Mouse (Mus musculus) testis, postnatal 10 days (tissue): ENCODE results near the gene Wnt2.

ENCODE experiments used
- DNase-seq: peaks from one replicate; pipeline ENCODE4 v3.0.0; 2021; ENCODE audit warnings: low spot score

Wnt2 gene

DNA sequence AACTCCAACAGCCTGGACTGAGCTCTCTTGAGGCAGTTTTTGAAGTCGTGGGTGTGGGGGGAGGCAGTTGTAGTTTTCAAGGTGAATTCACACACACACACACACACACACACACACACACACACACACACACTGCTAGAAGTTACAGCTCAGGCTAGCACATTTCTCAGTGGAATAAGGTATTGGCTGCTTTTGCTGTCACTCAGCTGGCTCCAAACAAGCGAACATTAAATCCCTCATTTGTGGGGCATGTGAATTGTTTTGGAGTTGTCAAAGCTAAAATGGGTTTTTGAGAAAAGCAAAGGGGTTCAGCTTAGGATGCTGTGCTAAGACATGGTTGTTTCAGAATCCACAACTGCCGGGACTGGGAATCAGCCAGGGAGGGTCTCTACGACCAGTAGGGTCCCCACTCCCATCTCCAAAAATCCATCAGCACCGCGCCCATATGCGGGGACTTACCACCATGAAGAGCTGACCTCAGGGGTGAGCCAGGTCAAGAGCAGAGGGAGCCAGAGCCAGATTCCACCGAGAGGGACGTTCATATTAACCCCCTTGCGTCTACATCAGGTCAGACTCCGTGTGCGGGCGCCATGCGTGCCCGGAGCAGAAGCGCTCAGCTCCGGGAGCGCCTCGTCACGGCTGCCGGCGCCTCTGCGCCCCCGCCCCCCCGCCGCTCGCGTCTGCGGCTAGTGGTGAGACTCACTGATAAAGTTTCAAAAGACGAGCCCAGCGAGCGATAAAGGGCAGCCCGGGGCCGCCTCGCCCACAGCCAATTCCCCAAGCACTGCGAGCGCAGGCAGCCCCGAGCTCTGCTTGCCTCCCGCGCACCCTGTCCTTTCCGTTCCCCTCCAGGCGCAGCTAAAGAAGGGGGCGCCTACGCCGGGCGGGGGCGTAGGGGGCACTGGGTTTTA is at the start of gene Wnt2:
TSS of gene Wnt2 (minus strand) at position 840 of the 911 bp plus-strand sequence.
- DNase-seq = peak; percentile 44

DNA sequence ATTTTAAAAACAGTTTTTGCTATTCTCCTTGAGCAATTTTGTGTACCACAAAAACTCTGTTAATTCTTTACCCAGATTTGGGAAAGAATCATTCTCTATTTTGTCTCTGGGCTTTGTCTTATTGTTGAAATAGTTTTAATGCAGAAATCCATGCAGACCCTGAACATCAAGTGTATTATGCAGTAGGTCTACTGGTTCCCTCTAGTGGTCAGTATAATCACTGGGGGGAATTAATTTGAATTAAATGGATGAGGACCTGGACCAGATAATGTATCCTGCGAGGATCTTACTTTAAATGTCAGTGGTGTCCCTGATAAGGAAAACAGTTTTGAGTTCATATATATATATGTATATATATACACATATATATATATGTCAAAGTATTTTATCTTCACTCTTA is 48.2 kb upstream of the Wnt2 start:
- DNase-seq = no peak

DNA sequence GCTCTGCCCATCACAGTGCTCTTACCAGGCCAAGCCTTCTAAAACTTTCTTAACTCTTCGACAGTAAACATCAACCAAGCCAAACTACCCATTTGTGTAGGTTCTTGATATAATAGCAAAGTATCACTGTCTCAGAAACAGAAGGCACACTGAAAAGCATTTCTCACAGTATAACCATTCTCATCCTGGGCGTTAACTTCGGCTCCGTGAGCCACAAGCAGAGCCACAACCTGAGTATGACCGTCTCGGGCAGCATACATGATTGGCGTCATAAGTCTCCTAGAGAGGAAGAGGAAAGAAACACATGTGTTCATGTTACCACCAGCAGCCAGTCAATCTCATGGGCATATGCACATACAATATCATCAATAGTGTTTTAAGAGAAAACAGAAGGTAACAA is 46.6 kb upstream of the Wnt2 start:
- DNase-seq = no peak

DNA sequence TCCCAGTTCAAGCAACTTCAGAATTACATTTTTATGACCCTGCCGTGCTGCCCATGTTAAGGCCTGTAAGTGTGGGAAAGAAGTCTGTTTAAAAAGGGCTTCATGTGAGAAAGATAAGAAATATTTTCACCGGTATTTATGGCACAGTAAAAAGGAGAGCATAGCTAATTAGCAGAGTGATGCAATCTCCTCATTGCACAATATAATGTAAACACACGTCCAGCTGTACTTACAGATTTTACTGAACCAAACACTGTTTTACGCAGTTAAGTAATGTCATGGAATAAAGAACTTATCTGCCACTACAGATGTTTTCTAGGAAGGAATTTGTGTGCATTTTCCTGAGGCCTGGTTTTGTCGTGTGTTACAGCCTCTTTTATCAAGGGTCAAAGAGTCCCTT is 46.2 kb upstream of the Wnt2 start:
- no peak for DNase-seq

DNA sequence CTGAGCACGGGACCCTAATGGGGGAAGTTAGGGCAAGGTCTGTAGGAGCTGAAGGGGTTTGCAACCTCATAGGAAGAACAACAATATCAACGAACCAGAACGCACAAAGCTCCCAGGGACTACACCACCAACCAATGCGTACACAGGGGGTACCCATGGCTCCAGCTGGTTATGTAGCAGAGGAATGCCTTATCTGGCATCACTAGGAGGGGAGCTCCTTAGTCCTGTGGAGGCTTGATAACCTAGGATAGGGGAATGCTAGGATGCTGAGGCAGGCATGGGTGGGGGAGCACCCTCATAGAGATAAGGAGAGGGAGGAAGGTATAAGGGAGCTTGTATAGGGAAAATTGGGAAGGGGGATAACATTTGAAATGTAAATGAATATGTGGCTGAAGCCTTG is 27.5 kb upstream of the Wnt2 start:
- DNase-seq = no peak

DNA sequence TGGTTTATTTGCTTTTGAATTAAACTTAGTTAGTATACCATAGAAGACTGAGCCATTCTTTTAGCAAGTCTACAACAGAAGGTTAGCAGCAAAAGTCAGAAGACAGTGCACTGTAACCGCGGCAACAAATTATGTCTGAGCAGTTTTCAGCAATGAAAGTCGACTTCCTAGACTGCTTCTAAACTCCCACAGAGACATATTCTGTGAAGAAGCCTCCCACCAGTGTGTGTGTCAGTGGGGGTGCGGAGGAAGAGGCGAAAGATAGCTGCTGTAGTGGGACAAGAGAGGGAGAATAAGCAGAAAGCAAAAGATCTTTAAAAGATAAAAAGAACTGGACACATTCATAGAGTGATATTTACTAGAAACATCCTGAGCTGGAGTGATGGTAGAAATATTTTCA is 21.3 kb upstream of the Wnt2 start:
- no peak for DNase-seq

DNA sequence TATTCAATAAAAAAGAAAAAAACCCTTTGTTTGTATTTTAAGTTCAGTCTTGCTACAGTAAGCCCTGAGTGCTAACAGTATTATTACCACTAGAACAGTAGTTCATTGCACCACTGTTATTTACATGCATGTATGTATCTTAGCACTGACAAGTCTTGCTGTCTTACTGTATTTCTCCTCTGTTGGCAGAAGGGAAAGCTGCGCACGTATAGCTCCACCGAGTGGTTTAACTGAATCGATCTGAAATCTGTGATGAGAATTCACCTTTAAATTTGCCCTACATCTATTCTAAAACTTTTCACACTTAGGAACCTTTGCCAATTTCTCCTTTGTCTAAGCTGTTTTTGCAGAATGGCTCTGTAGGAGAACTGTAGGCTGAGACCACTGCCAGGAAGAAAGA is 13.9 kb upstream of the Wnt2 start:
- no peak for DNase-seq

DNA sequence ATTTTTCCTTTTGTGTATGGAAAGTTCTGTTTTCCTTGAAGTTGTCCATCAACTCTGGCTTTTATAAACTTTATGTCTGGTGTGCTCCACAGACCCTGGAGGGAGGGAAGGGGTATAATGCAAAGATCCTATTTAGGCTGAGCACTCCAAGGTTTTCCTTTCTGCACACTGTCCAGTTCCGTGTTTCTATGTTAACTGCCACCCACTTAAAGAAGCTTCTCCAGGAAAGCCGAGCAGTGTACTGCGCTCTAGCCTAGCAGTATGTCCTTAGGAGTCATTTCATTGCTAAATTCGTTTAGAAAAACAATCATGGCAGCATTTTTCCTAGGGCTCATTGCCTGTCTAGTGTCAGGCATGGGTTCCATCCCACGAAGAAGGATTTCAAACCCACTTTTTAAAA is 12.8 kb upstream of the Wnt2 start:
- no peak for DNase-seq

DNA sequence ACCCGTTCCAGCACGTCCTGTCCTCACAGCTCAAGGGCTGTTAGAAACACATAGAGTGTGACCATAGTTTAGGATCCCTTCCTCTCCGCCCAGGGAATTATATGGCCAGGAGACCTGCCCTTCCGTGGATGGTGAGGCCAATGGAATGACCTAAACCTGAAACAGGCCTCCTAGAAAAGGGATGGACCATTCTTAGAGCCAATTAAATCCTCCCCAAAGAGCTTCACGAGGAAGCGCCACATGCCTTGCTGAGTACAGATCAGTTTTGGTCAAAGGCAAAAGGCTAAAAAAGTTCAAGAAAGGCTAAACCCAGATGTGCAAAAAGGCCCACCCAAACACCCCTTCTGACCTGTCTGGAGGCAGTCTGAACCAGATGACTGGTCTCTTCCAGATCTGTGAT is 1.9 kb upstream of the Wnt2 start:
- no peak for DNase-seq

DNA sequence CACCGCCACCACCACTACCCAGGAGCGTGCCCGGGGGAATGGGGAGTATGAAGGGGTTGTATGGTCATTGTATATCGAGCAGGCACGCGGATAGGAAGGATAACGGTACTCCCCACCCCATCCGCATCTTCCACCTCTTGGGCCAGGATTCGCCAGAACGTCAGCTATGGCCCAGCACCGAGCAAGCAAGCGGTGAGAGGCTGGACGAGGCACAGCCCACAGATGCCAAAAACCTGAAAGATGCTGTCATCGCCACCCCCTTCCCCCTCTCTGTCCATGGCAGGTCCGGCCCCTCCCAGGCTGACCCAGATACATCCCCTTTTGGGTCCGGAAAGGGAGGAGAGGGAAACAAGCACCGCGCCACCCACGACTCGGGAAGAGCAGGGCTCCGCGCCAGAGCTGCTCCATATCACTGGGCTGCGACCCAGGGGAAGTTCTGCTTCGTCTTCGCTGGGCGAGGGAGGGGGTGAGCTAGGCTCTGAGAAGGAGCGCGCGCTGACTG is 1.2 kb upstream of the Wnt2 start:
- peak; percentile 77 for DNase-seq

DNA sequence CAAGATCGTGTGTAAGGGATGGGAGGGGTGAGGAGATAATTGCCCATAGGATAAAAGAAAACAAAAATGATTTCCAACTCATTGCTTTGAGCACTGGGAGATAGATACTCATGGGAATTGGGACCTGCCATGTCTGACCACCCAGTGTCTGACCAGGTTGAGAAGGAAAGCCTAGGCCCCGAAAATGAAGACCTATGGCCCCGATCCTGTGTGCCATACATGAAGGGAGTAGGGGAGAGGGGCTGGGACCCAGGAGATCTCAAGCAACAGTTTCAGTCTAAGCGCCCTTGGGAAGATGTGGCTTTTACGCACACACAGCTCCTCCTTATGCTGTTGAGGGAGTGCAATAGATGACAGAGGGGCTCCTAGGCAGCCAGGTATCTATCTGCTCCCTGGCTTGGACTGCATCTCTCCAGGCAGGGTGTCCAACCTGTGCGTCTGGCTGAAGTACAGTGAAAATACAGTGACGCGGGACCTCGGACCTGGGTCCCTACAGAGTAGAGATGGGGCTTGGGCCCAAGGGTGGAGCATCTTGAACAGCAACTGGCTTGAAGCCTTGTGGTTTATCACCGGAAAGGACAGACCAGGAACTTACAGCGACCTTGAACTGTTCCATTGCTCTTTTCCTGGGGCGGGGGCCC is 603 bp upstream of the Wnt2 start:
- no peak for DNase-seq

DNA sequence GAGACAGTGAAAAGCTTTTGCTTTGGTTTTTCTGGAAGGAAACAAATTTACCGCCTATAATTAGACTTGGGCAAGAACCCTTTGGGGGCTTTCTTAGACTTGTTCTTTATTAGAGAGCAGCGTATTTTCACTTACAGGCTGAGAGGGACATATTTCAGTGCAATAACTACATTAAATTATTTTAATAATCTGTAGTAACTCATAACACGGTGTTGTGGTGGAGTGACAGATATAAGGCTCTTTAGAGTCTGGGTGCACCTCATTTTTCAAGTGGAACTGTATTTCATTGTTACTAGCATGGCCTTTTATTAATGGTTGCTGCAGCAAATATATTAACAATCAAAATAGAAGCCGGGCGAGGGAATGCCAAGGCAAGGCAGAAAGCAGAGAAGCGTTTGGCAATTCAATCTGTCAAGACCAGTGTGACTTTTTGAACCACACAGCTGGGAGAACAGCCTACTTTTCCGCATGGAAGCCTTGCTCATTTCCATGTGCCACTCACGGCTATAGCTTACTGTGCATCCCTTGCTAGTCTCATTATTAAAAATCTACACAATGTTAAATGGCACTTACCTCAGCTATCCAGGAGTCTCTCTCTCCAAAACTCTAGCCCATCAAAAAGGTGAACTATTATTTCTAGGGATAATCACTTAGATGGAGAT is 6.1 kb downstream of the Wnt2 start:
- DNase-seq = no peak

DNA sequence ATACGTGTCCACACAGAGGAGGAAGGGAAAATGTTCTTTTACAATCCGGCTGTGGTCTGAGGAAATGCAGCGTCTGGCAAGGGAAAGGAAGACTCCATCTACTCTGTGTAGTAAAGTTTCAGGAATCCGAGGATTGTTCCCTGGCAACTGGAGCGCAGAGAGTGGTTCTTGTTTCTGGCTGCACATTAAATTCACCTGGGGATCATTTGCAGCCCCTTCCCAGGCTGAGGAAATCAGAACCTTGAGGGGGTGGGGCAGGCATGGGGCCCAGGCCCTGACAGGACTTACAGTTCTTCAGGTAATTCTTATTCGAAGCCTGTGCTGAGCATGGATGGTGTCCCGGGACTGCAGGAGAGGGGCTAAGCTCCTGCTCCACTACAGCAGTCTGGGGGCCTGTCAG is 17.0 kb downstream of the Wnt2 start:
- DNase-seq = no peak

DNA sequence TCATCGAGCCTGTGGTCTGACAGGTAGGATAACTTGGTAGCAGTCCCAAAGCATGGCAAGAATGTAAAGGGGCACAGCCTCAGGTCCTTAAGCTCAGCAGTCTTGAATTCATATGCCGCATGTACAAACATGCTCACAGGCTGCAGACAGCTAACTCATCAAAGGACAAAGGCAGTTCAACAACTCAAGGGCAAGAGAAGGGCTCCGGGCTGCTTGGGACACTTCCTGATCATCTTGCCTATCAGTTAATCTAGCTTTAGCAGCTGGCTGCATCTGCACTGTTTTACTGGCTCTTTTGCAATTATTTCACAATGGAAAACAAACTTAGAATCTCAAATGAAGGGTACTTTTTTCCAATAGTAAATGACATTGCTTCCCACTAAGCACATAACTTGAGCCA is 23.0 kb downstream of the Wnt2 start:
- no peak for DNase-seq

DNA sequence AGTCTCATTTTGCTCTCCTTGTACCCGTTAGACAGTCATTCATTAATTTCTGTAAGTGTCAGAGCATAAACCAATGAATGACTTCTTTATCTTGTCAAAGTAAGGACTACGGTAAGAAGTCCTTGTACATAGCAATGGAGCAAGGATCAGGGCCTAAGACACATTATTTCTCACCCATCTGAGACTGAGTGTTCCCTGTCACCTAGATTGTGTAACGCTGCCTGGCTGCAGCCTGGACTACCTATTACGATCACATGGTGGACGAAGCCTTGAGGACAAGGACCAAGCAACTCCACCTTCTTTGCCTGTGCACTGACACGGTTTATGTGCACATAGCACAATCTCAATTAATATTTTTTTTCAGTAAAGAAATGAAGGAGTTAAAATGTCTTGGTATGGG is 28.3 kb downstream of the Wnt2 start:
- no peak for DNase-seq

DNA sequence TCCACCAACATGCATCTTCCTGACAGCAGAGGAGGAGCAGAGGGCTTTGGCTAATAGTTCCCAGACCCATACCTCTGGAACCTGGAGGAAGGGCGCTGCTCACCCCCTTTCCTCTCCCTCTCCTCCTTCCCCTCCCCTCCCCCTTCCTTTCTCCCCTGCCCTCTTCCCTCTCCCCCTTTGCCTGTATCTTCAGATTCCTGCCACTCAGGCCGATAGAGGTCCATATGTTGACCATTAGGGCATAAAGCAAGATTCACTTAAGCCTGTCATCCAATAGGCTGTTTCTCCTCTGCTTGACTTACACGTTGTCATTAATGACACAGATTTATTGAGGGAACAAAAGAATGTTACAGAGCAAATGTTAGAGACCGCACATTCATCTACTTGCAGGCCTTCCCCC is 31.9 kb downstream of the Wnt2 start:
- DNase-seq = no peak

DNA sequence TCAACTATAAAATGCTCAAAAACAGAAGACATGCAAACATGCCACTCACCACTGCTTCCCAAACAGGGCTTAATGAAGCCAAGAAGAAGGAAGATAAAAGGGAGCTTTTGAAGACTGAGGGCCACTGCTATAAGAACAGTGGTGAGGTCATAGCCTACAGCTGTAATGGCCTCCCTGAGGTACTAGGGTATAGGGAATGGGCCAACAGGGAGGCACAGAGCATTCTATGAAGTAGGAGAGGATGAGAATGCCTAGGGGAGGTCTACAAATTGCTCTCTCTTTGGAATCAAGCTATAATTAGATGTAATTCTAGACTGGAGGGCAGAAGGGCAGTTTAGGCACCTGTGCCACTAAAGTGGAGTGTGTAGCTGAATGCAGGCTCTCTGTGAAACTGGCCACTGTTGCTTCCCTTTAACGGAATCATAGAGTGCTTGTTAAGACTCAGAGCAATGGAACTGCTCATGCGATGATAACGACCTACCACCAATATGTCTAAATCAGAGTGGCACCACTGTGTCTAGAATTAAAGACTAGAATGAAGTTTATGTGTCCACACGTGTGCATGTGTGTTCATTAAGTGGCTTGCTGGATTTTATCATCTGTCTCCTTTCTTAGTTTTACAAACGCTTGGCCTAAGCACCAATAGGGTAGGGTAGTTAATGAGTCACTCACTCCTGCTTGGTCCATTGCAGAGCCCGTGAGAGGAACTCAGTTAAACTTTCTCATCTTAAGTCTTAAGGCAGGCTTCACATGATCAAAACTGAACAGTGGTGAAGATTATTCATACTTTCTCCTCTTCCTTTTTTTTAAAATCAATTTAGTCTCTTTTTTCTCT is 35.2 kb downstream of the Wnt2 start:
- no peak for DNase-seq

DNA sequence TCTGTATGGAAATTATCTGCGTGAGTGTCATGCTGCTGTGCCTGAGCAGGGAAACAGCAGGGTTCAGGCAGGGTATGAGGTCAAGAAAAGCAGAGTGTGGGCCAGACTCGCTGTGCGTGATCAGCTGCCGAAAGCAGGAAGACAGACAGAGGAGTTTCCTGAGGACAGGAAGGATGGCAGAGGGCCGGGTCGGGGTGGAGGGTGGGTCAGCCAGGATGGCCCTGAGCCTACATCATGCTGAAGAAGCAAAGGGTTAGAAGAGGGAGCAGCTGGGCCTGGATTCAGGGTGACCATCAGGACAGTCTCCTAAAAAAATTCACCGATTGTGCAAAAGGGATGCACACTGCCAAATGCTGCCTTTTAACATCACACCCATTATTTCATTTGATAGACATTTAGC is 38.8 kb downstream of the Wnt2 start:
- DNase-seq = no peak

DNA sequence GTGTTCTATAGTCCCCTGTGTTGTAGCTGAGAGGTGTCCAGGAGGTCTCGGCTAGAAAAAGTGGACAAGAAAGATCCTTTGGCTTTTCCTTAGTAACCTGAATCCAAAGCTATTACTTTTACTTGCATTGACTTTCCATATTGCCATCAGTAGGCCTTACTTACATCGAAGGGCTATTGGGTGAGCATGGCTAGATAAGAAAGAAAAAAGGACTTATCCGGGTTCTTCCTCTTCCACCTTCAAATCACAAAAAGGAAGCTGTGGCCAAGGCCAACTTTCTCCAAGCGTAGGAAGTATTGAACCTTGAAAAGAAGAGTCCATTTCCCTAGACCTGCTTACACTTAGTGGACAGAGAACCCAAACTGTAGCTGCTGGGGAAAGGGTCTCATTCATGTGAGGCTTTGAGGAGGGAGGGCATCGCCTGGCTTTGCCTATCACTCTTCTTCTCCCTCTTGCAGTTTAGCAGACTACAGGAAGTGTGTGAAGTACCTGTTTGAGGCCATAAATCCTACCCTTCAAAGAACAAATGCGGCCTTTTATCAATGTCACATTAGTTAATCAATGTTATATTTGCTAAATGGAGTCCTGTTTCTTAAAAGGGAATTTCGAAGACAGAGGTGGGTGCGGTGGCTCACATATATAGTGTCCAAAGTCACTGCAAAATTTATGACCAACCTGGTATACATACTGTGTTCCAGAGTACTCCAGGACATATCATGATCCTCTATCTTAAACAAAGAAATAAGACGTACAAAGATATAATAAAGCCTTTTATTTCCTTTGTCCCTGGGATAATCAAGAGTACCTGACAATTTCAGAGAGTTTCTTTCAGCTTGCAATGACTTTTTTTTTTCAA is 40.0 kb downstream of the Wnt2 start:
- DNase-seq = no peak

DNA sequence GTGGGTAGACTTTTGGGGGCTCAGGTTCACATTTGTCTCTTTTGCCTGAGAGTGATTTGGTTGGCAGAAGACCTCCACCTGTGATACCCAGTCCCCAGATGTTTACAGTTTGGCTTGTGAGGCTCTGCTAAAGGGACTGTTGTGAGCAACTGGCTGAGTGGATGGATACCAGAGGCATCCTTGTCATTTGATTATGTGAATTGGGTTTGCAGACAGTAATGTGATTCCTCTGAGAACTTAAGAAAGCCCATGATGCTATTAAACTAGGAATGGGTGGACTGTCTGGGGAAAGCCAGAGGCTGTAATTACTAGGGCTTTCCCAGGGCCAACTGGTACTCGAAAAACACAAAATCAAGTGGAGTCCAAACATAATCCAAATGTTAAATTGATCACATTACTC is 51.0 kb downstream of the Wnt2 start:
- no peak for DNase-seq

DNA sequence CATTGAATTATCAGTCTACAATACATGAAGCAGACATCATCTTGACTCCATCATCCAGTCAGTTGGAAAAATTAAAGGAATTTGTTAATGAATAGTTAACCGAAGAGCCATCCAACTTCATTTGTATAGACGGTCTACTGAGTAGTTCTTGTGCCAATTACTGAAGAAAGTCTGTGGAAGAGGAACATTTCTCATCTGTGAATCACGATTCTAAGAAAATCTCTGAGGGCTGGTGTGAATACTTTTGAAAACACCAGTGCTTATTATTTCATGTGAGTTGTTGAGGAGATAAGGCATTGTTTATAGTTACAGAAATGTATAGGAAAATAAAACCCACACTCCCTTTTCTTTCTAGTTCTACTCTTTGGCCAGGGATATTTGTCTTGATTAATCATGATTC is 51.5 kb downstream of the Wnt2 start:
- no peak for DNase-seq
